Mouse (Mus musculus): Measurements from ENCODE around the gene Coro2a. TPM values are rescaled to one million over a fixed set of nuclear protein-coding genes. Genes with fewer than 3 reads are reported as not detected.

The Coro2a gene
- total and polyA plus RNA-seq, 2 experiments from 2014 or later: 0.26 to 1.6 TPM

GRCm38 (mm10) chr4:46620946-46621345 is 18.9 kb upstream of the Coro2a start:
- DNase-seq (ENCODE audit: low spot score) (peak; percentile 0), ATAC-seq (ENCODE audit: insufficient read depth, low read depth) (no peak)
- Histone ChIP-seq H3K36me3 (replicated peaks; ENCODE audit: control insufficient read depth, insufficient read depth, low read length) (no peaks in the 10 kb centered on the region), H3K4me2 (ENCODE audit: low read depth, low read length) (no peak overlapping the region), H3K9me3 (replicated peaks; ENCODE audit: control insufficient read depth, low read length) (no peaks in the 10 kb centered on the region), H3K4me3 (ENCODE audit: low read depth, low read length) (no peak overlapping the region), H3K27me3 (ENCODE audit: control insufficient read depth, insufficient read depth, low read length) (peaks cover 16% of the 10 kb centered on the region; the same call in 1 of the 2 replicates), H3K27ac (ENCODE audit: low read depth) (no peak overlapping the region), H3K4me1 (ENCODE audit: control insufficient read depth, insufficient read depth) (no peaks in the 10 kb centered on the region), H3K9ac (replicated peaks; ENCODE audit: low read depth, low read length) (no peak overlapping the region)
- 79% methylated on average over 8 of the region's 8 CpGs for WGBS
- no peak for TF ChIP-seq EP300 (IDR thresholded peaks at IDR 0.05; ENCODE audit: low read depth)
- TF ChIP-seq CTCF (IDR thresholded peaks at IDR 0.05; ENCODE audit: low read depth): no peak

GRCm38 (mm10) chr4:46620330-46620729 is 18.3 kb upstream of the Coro2a start:
- peaks cover 16% of the 10 kb centered on the region; the same call in 1 of the 2 replicates for H3K27me3 ChIP-seq (ENCODE audit: control insufficient read depth, insufficient read depth, low read length)
- no peaks in the 10 kb centered on the region for H3K36me3 ChIP-seq (replicated peaks; ENCODE audit: control insufficient read depth, insufficient read depth, low read length)
- peak; percentile 18 for DNase-seq (ENCODE audit: low spot score)
- no peaks in the 10 kb centered on the region for H3K4me1 ChIP-seq (ENCODE audit: control insufficient read depth, insufficient read depth)
- H3K9ac ChIP-seq (replicated peaks; ENCODE audit: low read depth, low read length): no peak overlapping the region
- 16% methylated on average over 23 of the region's 23 CpGs for WGBS
- ATAC-seq (ENCODE audit: insufficient read depth, low read depth): peak; percentile 22; the same call in 1 of the 2 replicates
- H3K27ac ChIP-seq (ENCODE audit: low read depth): no peak overlapping the region
- H3K9me3 ChIP-seq (replicated peaks; ENCODE audit: control insufficient read depth, low read length): no peaks in the 10 kb centered on the region
- TF ChIP-seq CTCF (IDR thresholded peaks at IDR 0.05; ENCODE audit: low read depth) (peak; percentile 36), EP300 (IDR thresholded peaks at IDR 0.05; ENCODE audit: low read depth) (no peak)
- no peak overlapping the region for H3K4me2 ChIP-seq (ENCODE audit: low read depth, low read length)
- no peak overlapping the region for H3K4me3 ChIP-seq (ENCODE audit: low read depth, low read length)

- TF ChIP-seq EP300 (IDR thresholded peaks at IDR 0.05; ENCODE audit: low read depth) (no peak), CTCF (IDR thresholded peaks at IDR 0.05; ENCODE audit: low read depth) (no peak)
- WGBS: 49% methylated on average over 11 of the region's 11 CpGs
- H3K27me3 ChIP-seq (ENCODE audit: control insufficient read depth, insufficient read depth, low read length): peaks cover 30% of the 10 kb centered on the region
- H3K4me3 ChIP-seq (ENCODE audit: low read depth, low read length): no peak overlapping the region
- H3K9ac ChIP-seq (replicated peaks; ENCODE audit: low read depth, low read length): no peak overlapping the region
- H3K27ac ChIP-seq (ENCODE audit: low read depth): no peak overlapping the region
- no peaks in the 10 kb centered on the region for H3K36me3 ChIP-seq (replicated peaks; ENCODE audit: control insufficient read depth, insufficient read depth, low read length)
- H3K9me3 ChIP-seq (replicated peaks; ENCODE audit: control insufficient read depth, low read length): no peaks in the 10 kb centered on the region
- H3K4me2 ChIP-seq (ENCODE audit: low read depth, low read length): no peak overlapping the region
- no peak for ATAC-seq (ENCODE audit: insufficient read depth, low read depth)
- DNase-seq (ENCODE audit: low spot score): no peak
- no peaks in the 10 kb centered on the region for H3K4me1 ChIP-seq (ENCODE audit: control insufficient read depth, insufficient read depth)
Measured at GRCm38 (mm10) chr4:46618196-46618817, 16.3 kb upstream of the Coro2a start.

DNA sequence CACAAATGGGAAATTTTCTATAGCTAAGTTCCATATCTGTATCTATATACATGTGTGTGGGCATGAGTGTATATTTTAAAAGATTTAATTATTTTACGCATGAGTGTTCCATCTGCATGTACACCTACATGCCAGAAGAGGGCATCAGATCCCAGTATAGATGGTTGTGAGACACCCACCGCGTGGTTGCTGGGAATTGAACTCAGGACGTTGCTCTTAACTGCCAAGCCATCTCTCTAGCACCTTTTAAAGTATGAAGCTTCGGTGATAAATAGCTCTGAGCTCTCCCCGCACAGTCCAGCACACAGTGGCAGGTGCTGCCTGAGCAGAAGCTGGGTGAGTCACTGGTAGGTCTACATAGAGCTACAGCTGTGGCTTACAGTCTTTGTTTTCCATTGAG is 15.4 kb upstream of the Coro2a start:
- Histone ChIP-seq H3K4me2 (ENCODE audit: low read depth, low read length) (no peak overlapping the region), H3K36me3 (replicated peaks; ENCODE audit: control insufficient read depth, insufficient read depth, low read length) (no peaks in the 10 kb centered on the region), H3K4me3 (ENCODE audit: low read depth, low read length) (no peak overlapping the region), H3K27ac (ENCODE audit: low read depth) (no peak overlapping the region), H3K9ac (replicated peaks; ENCODE audit: low read depth, low read length) (no peak overlapping the region), H3K9me3 (replicated peaks; ENCODE audit: control insufficient read depth, low read length) (no peaks in the 10 kb centered on the region), H3K4me1 (ENCODE audit: control insufficient read depth, insufficient read depth) (no peaks in the 10 kb centered on the region), H3K27me3 (ENCODE audit: control insufficient read depth, insufficient read depth, low read length) (peaks cover 38% of the 10 kb centered on the region)
- TF ChIP-seq EP300 (IDR thresholded peaks at IDR 0.05; ENCODE audit: low read depth): no peak
- TF ChIP-seq CTCF (IDR thresholded peaks at IDR 0.05; ENCODE audit: low read depth): peak; percentile 24; the same call in 1 of the 2 replicates
- DNase-seq (ENCODE audit: low spot score) (no peak), ATAC-seq (ENCODE audit: insufficient read depth, low read depth) (no peak)
- 69% methylated on average over 6 of the region's 6 CpGs for WGBS

GRCm38 (mm10) chr4:46614641-46615040 is 12.6 kb upstream of the Coro2a start:
- Histone ChIP-seq H3K4me3 (ENCODE audit: low read depth, low read length) (no peak overlapping the region), H3K4me1 (ENCODE audit: control insufficient read depth, insufficient read depth) (peaks cover 3% of the 10 kb centered on the region; the same call in 1 of the 2 replicates), H3K9me3 (replicated peaks; ENCODE audit: control insufficient read depth, low read length) (no peaks in the 10 kb centered on the region), H3K36me3 (replicated peaks; ENCODE audit: control insufficient read depth, insufficient read depth, low read length) (no peaks in the 10 kb centered on the region), H3K4me2 (ENCODE audit: low read depth, low read length) (no peak overlapping the region), H3K9ac (replicated peaks; ENCODE audit: low read depth, low read length) (no peak overlapping the region), H3K27ac (ENCODE audit: low read depth) (no peak overlapping the region), H3K27me3 (ENCODE audit: control insufficient read depth, insufficient read depth, low read length) (peaks cover 34% of the 10 kb centered on the region)
- DNase-seq (ENCODE audit: low spot score): peak; percentile 1
- TF ChIP-seq CTCF (IDR thresholded peaks at IDR 0.05; ENCODE audit: low read depth) (no peak), EP300 (IDR thresholded peaks at IDR 0.05; ENCODE audit: low read depth) (no peak)
- ATAC-seq (ENCODE audit: insufficient read depth, low read depth): no peak
- WGBS: 77% methylated on average over 9 of the region's 9 CpGs

DNA sequence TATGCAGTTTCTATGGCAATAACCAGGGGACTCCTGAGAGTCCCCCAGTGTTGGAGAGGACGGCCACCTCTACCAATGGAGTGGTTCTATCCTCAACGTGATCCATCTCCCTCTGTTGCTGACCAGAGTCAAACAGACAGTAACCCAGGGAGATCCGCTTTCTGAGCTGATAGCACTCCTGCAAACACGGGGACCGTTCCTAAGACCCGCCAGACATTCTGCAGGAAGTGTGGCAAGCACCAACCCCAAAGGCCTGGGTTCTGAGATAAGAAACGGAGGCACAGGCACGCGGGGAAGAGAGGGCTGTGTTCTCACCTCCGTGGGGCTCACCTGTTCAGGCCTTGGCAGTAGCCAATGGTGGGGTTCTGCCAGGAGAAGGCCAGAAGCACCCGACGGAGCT is 11.6 kb upstream of the Coro2a start:
- WGBS: 45% methylated on average over 12 of the region's 12 CpGs
- Histone ChIP-seq H3K27ac (ENCODE audit: low read depth) (no peak overlapping the region), H3K9me3 (replicated peaks; ENCODE audit: control insufficient read depth, low read length) (no peaks in the 10 kb centered on the region), H3K9ac (replicated peaks; ENCODE audit: low read depth, low read length) (no peak overlapping the region), H3K4me2 (ENCODE audit: low read depth, low read length) (no peak overlapping the region), H3K4me3 (ENCODE audit: low read depth, low read length) (no peak overlapping the region), H3K27me3 (ENCODE audit: control insufficient read depth, insufficient read depth, low read length) (peaks cover 39% of the 10 kb centered on the region), H3K36me3 (replicated peaks; ENCODE audit: control insufficient read depth, insufficient read depth, low read length) (no peaks in the 10 kb centered on the region), H3K4me1 (ENCODE audit: control insufficient read depth, insufficient read depth) (peaks cover 3% of the 10 kb centered on the region; the same call in 1 of the 2 replicates)
- no peak for ATAC-seq (ENCODE audit: insufficient read depth, low read depth)
- DNase-seq (ENCODE audit: low spot score): peak; percentile 2
- TF ChIP-seq EP300 (IDR thresholded peaks at IDR 0.05; ENCODE audit: low read depth) (no peak), CTCF (IDR thresholded peaks at IDR 0.05; ENCODE audit: low read depth) (no peak)
